Mouse (Mus musculus): Measurements from ENCODE around the gene Fbxo9.
A peak's percentile ranks its signal among the peaks of the same experiment; 100 is the strongest.

Fbxo9 gene

DNA sequence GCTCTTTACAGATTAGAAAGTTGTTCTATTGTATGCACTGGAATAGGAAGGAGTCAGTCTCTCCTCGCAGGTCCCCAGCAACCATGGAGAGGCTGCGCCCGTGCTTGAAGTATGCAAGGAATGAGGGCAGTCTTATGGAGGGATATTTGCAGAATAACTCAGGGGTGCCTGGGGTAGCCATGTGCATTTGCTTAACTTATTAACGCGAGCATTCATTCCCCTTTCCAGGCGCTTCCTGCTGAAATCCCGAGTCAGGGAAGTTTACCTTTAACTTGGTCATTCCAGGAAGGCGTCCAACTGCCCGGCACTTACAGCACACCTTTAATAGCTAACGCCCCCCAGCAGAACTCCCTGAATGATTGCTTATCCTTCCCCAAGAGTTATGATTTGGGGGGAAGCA is 44.7 kb downstream of the Fbxo9 start:
- no peak for DNase-seq

DNA sequence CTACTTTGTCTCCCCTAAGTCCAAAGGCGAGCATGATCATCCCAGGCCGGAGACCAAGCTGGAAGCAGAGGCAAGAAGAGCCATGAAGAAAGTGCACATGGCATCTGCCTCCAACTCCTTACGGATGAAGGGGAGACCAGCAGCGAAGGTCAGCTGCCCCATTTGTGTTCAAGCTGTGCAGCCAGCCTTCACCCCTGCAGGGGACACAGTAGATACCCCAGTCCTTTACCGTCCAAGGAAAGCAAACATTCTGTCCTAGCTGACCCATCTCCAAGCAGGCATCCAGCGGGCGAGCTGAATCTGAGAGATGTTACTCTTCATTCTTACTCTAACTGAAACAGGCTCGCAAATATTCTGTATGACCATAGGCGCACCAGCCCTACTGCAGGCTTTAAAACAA is 46.5 kb downstream of the Fbxo9 start:
- DNase-seq: no peak

DNA sequence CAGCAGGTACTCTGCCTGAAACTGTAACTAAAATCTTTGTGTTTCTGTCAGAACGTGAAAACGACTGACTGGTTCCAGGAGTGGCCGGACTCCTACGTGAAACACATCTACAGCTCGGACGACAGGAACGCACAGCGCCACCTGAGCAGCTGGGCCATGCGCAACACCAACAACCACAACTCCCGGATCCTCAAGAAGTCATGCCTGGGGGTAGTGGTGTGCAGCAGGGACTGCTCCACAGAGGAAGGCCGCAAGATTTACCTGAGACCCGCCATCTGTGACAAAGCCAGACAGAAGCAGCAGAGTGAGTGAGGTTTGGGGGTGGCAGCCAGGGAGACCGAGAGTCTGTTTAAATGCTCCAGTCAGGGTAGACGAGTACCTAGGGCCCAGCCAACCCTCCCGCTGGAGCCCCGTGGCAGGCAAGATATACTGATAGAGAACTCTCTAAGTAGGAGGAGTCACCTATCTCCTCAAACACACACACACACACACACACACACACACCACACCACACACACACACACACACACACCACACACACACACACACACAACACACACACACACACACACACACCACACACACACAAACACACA is 49.2 kb downstream of the Fbxo9 start:
- no peak for DNase-seq

DNA sequence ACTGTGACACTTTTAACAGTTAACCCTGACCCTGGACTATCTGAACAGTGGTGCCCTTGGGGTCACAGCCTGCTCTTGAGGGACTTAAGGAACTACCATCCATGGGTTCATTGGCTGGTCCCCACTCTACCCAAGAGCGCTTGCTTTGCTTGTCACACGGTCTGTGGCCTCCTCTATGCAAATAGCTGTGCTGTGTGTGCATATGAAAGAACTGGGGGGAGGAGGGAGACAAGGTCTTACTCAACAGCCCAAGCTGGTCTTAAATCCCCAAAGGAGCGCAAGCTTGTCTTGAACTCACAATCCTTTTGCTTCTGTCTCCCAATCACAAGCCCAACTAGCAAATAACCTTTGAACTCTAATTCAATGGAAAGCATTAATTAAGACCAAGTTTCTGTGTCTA is 54.6 kb downstream of the Fbxo9 start:
- no peak for DNase-seq

DNA sequence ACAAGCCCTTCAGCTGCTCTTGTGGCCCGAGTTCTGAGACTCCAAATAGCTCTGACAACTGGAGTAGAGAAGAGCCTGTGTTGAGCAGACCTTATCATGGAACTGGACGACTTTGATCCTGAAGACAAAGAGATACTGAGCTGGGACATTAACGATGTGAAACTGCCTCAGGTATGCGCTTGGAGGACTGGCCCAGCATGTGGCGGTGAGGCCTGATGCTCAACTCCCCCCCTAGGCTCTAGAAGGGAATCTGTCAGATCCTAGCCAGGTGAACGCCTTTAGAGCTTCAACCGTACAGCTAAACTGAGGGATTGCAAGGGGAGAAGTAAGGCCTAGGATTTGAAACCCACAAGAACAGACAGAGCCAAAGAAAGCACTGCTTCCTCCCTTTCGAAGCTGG is 55.0 kb downstream of the Fbxo9 start:
- no peak for DNase-seq

DNA sequence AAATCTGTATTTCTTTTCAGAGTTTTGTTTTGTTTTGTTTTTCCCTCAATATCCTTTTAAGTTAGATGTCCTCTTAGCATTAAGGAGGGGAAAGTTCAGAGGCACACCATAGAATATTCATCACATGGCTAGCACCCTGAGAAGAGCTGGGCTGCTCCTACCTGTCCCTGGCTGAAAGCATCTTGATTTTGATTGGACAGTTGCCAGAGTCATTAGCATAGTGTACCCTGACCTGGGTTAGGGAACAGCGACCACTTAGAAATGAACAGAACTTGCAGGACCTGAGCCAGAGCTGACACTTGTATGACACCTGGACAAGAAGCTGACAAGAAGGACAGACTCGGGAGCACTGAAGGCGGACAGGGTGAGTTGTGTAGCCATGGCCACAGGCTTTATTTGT is 57.2 kb downstream of the Fbxo9 start, which contains the start of gene Gcm1:
Gene Gcm1 (plus strand): TSS at position 248 of the 400 bp plus-strand sequence.
- DNase-seq: no peak

DNA sequence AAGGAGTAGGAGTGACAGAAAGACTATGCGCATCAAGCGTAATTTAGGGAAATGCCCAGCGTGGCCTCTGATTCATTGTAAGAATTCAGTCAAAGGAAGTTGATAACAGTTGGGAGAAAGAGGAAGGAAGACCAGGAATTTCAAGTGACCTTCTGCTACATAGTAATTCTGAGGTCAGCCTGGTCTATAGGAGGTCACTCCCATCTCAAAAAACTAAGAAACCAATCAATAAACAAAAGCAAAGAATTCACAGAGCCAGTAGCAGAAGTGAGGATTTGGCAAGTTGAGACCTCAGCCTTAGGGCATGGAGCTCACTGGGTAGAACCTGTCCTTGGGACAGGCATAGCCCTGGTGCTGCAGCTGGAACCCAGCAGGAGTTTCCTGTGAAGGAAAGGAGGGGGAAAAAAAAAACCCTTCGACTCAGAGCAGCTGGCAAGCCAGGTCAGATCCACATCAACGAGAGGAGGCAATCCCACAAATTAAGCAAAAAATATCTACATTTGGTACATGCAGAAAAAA is 58.4 kb downstream of the Fbxo9 start:
- DNase-seq: no peak

DNA sequence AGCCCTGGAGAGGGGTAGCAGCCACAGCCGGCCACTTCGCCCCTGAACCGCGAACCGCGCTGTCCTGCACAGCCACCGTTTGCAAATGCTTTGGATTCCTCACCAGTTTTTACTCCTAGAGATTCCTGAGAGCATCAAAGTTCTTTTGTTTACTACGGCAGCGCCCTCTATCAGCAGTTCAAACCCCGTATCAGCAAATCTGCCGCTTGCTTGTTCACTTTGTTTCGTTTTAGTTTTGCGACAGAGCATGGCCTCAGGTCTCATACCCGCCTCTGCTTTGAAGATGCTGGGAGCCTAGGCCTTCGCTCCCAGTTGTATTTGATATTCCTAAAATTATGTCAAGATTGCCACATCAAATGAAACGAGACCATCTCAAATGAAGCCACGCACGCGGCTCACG is 62.1 kb downstream of the Fbxo9 start:
- no peak for DNase-seq

DNA sequence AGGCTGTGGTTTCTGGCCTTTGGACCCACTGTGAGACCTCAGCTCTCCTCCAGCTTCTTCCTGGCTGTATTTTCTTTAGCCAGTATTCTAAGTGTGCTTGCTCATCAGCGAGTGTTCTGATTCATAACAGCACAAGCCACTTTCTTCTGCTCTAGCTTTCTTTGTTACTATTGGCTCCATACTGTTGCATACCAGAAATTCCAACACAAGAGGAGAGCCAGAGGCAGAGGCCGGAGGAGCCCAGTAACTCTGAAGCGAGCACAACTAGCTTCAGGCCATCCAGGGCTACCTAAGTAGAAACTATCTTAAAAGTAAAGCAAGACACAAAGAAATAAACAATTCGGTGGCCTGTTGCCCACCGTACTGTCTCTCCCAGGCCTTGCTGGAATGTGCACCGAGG is 63.7 kb downstream of the Fbxo9 start:
- no peak for DNase-seq

DNA sequence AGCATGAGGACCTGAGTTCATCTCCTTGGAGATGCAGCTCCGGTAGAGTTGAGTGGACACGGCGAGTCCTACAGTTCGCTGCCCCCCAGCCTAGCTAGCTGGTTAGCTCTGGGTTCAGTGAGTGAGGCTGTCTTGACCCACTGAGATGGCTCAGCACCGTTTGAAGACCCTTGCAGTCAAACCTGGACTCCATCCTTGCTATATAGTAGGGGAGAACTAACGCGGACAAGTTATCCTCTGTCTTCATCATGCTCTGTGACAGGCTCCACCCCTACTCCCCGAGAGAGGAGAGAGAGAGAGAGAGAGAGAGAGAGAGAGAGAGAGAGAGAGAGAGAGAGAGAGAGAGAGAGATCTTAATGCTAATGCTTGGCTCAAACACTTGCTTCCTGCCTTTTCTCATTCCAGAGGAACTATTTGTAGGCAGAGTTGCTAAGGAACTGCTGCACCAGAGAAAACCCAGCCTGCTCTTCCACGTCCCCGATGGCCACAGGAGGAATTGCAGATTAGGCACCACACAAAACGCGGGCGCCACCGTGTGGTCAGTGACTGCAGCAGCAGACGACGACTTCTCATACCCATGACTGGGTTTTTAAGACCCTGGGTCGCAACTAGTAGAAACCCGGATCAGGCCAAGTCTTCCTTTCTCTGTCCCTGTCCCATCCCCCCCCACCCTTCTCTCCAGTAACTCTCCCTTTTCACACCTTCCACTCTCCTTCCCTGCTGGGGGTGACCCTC is 69.9 kb downstream of the Fbxo9 start:
- peak; percentile 35 for DNase-seq

DNA sequence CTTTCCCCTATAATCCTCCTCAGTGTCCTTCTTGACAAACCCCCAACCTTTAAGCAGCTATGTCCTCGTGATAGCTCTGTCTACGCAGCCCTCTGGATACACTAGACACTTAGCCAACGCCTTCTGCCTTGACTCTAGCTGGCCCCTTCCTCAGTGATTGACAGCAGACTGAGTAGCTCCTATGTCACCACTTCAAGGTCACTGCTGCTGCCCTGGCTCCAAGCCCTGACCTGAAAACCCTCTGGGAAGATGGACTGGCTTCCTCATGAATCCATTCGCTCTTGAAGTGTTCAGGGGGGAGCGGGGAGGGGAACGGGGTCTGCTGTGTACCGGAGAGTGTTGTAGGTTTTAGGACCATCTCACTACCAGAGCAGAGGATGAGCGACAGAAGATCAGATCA is 73.0 kb downstream of the Fbxo9 start:
- DNase-seq: no peak

DNA sequence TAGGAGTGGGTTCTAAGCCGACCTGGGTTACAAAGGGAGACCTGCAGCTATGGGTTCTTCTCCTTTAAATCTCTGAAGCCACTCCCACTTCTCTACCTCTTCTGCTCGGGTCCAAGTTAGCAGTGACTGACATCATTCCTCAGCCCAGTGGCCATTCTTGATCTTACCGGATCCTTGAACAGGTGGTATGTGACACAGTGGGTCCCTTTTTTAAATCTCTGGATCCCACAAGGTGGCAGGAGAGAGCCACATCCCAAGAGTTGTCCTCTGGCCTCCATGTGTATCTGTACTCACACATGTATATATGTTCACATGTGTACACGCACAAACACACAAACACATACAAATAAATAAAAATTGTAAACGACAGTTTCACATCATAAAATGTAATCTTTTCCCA is 73.6 kb downstream of the Fbxo9 start:
- DNase-seq: no peak

DNA sequence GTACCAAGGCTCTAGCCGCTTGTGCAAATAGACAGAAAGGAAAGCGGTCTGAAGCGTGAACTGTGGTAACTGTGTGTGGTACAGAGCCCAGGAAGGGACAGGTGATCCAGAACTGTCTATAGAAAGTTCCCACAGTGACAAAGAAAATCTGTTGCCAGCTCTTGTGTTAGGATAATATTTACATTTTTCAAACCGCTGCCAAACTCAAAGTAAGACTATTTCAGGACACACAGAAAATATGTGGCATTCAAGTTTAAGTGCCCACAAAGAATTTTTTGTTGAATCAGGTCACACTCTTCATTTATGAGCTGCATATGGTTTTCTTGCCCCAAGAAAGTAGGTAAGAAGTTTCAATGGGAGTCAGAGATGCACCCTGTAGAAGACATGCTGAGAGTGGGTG is 75.9 kb downstream of the Fbxo9 start:
- no peak for DNase-seq

Measured in cerebellum, adult 11-12 months (tissue).